Mouse (Mus musculus) CH12.LX (cell line): ENCODE data around the gene Chst2. TPM values are rescaled to one million over a fixed set of nuclear protein-coding genes. Genes with fewer than 3 reads are reported as not detected.

Experiments
- DNase-seq: peaks from one replicate; pipeline ENCODE4 v3.0.0-alpha.2; 2013; ENCODE audit errors: extremely low read depth
- H3K27ac ChIP-seq: 2 replicates; pipeline ENCODE4 v1.5.1; 2012; ENCODE audit warnings: low read depth, mild to moderate bottlenecking, control low read depth, moderate library complexity; ENCODE audit not compliant: insufficient read depth
- H3K27me3 ChIP-seq: replicated peaks from 2 replicates; pipeline ENCODE3; 2012; ENCODE audit warnings: inconsistent platforms
- H3K36me3 ChIP-seq, 2 experiments: replicated peaks in 1 of 2; 2 replicates each; pipeline versions ENCODE3 to v1.6.1; 2012; ENCODE audit warnings: inconsistent platforms in 1 of 2, low read length in 1 of 2, mild to moderate bottlenecking in 1 of 2, mixed read lengths in 1 of 2, moderate library complexity in 1 of 2; ENCODE audit not compliant: control insufficient read depth in 1 of 2, insufficient read depth in 1 of 2
- H3K4me1 ChIP-seq, 2 experiments: 2 replicates each; pipeline ENCODE4 v1.6.1; 2012; ENCODE audit warnings: inconsistent platforms in 1 of 2, moderate library complexity in 1 of 2; ENCODE audit not compliant: insufficient read depth in 2 of 2, control insufficient read depth in 1 of 2
- H3K4me2 ChIP-seq: 2 replicates; pipeline ENCODE4 v1.6.1; 2012; ENCODE audit warnings: low read depth, mild to moderate bottlenecking, control low read depth; ENCODE audit not compliant: poor library complexity, insufficient read depth, severe bottlenecking
- H3K4me3 ChIP-seq, 3 experiments: fragments of 150-350 bp in 1 of 3; sonication (generic) in 1 of 3; replicated peaks in 1 of 3; 2 replicates each; pipeline versions ENCODE3 to v1.5.1; 2011 to 2012; ENCODE audit warnings: low read depth in 2 of 3, low read length in 2 of 3, mild to moderate bottlenecking in 2 of 3, moderate library complexity in 2 of 3, control low read depth in 1 of 3, improper control_type of control experiment in 1 of 3, inconsistent platforms in 1 of 3, mixed read lengths in 1 of 3; ENCODE audit not compliant: poor library complexity in 1 of 3
- H3K79me2 ChIP-seq: replicated peaks from 2 replicates; pipeline ENCODE4 v1.6.1; 2012; ENCODE audit warnings: mild to moderate bottlenecking, moderate library complexity; ENCODE audit not compliant: control insufficient read depth, poor library complexity, insufficient read depth, severe bottlenecking; ENCODE audit errors: extremely low read depth
- H3K9ac ChIP-seq: 2 replicates; pipeline ENCODE4 v1.6.1; 2012; ENCODE audit warnings: low read depth, mild to moderate bottlenecking, control low read depth, moderate library complexity; ENCODE audit not compliant: insufficient read depth
- H3K9me3 ChIP-seq: replicated peaks from 2 replicates; pipeline ENCODE3; 2012; ENCODE audit warnings: low read length, inconsistent platforms, mixed read lengths
- BHLHE40 ChIP-seq: IDR thresholded peaks from 2 replicates; pipeline ENCODE4 v1.6.1; 2011; ENCODE audit warnings: mild to moderate bottlenecking, low read depth, low read length, improper control_type of control experiment
- CHD1 ChIP-seq: IDR thresholded peaks from 2 replicates; pipeline ENCODE4 v1.6.1; 2012; ENCODE audit warnings: low read depth, low read length, improper control_type of control experiment, inconsistent platforms
- CTCF ChIP-seq, 2 experiments: IDR thresholded peaks in 1 of 2; conservative IDR thresholded peaks in 1 of 2; 2 replicates each; pipeline ENCODE4 v1.5.1; 2011 to 2012; ENCODE audit warnings: low read depth in 2 of 2, low read length in 2 of 2, improper control_type of control experiment in 1 of 2, inconsistent platforms in 1 of 2, mild to moderate bottlenecking in 1 of 2, moderate library complexity in 1 of 2
- E2F4 ChIP-seq: IDR thresholded peaks from 2 replicates; pipeline ENCODE4 v1.6.1; 2011; ENCODE audit warnings: low read depth, low read length, improper control_type of control experiment; ENCODE audit not compliant: insufficient replicate concordance
- ELF1 ChIP-seq: IDR thresholded peaks from 2 replicates; pipeline ENCODE4 v1.6.1; 2014; ENCODE audit warnings: low read depth, mild to moderate bottlenecking, inconsistent platforms, low read length, improper control_type of control experiment
- EP300 ChIP-seq: IDR thresholded peaks from 2 replicates; pipeline ENCODE4 v1.6.1; 2011; ENCODE audit warnings: low read length, improper control_type of control experiment
- ETS1 ChIP-seq: conservative IDR thresholded peaks from 2 replicates; pipeline ENCODE4 v1.6.1; 2012; ENCODE audit warnings: low read depth, mild to moderate bottlenecking, inconsistent platforms, low read length, improper control_type of control experiment, moderate library complexity
- GABPA ChIP-seq: IDR thresholded peaks from 2 replicates; pipeline ENCODE4 v1.6.1; 2012; ENCODE audit warnings: low read depth, low read length, improper control_type of control experiment, inconsistent platforms; ENCODE audit not compliant: insufficient replicate concordance
- JUN ChIP-seq: IDR thresholded peaks from 2 replicates; pipeline ENCODE4 v1.6.1; 2011; ENCODE audit warnings: low read depth, mild to moderate bottlenecking, low read length, improper control_type of control experiment, moderate library complexity; ENCODE audit not compliant: insufficient read depth
- JUND ChIP-seq: conservative IDR thresholded peaks from 2 replicates; pipeline ENCODE4 v1.6.1; 2011; ENCODE audit warnings: low read depth, low read length, improper control_type of control experiment
- MAZ ChIP-seq: IDR thresholded peaks from 2 replicates; pipeline ENCODE4 v1.6.1; 2012; ENCODE audit warnings: low read depth, mild to moderate bottlenecking, inconsistent platforms, low read length, improper control_type of control experiment, moderate library complexity
- MEF2A ChIP-seq: IDR thresholded peaks from 2 replicates; pipeline ENCODE4 v1.6.1; 2014; ENCODE audit warnings: low read depth, mild to moderate bottlenecking, inconsistent platforms, low read length, improper control_type of control experiment, borderline replicate concordance
- MXI1 ChIP-seq: IDR thresholded peaks from 2 replicates; pipeline ENCODE4 v1.6.1; 2011; ENCODE audit warnings: mild to moderate bottlenecking, low read depth, low read length, improper control_type of control experiment
- MYC ChIP-seq: IDR thresholded peaks from 2 replicates; pipeline ENCODE4 v1.6.1; 2011; ENCODE audit warnings: low read depth, mild to moderate bottlenecking, improper control_type of control experiment, low read length
- NELFE ChIP-seq: IDR thresholded peaks from 2 replicates; pipeline ENCODE4 v1.6.1; 2011; ENCODE audit warnings: low read depth, low read length, improper control_type of control experiment
- NRF1 ChIP-seq: IDR thresholded peaks from 2 replicates; pipeline ENCODE4 v1.6.1; 2014; ENCODE audit warnings: low read depth, mild to moderate bottlenecking, inconsistent platforms, low read length, improper control_type of control experiment, moderate library complexity
- POLR2A ChIP-seq: IDR thresholded peaks from 2 replicates; pipeline ENCODE4 v1.6.1; 2011; ENCODE audit warnings: low read depth, mild to moderate bottlenecking, improper control_type of control experiment, low read length
- RCOR1 ChIP-seq: conservative IDR thresholded peaks from 2 replicates; pipeline ENCODE4 v1.6.1; 2012; ENCODE audit warnings: low read depth, mild to moderate bottlenecking, inconsistent platforms, low read length, improper control_type of control experiment
- SMC3 ChIP-seq: IDR thresholded peaks from 2 replicates; pipeline ENCODE4 v1.6.1; 2011; ENCODE audit warnings: low read depth, low read length, improper control_type of control experiment
- TBP ChIP-seq: conservative IDR thresholded peaks from 2 replicates; pipeline ENCODE4 v1.6.1; 2011; ENCODE audit warnings: low read depth, low read length, improper control_type of control experiment
- USF2 ChIP-seq: conservative IDR thresholded peaks from 2 replicates; pipeline ENCODE4 v1.6.1; 2011; ENCODE audit warnings: low read depth, low read length, improper control_type of control experiment
- ZC3H11A ChIP-seq: IDR thresholded peaks from 2 replicates; pipeline ENCODE4 v1.6.1; 2012; ENCODE audit warnings: low read depth, mild to moderate bottlenecking, inconsistent platforms, low read length, improper control_type of control experiment
- ZNF384 ChIP-seq: IDR thresholded peaks from 2 replicates; pipeline ENCODE4 v1.6.1; 2012; ENCODE audit warnings: low read depth, low read length, improper control_type of control experiment, inconsistent platforms
- dilution Hi-C: fragments of 300-500 bp; cut with MboI; formaldehyde crosslinking; loops from 2 replicates; pipeline ENCODE4 v1.14.3; 2020; ENCODE audit warnings: low sequenced_read_pairs; ENCODE audit not compliant: extremely low pct_unique_long_range_greater_than_20kb, extremely low pct_ligation_motif_present
- in situ Hi-C: fragments of 300-500 bp; cut with MboI; formaldehyde crosslinking; loops from 3 replicates; pipeline ENCODE4 v1.14.3; 2019; ENCODE audit warnings: low sequenced_read_pairs, low pct_ligation_motif_present, low pct_unique_long_range_greater_than_20kb, mixed read lengths
- polyA plus RNA-seq: library from polyadenylated mRNA; unstranded; fragments of >175 nt; gene quantifications from 2 replicates; pipeline ENCODE4 v1.2.1, GENCODE M21; 2012; ENCODE audit warnings: low read depth; ENCODE audit not compliant: insufficient read length
- total RNA-seq, 2 experiments: library from RNA; depleted of rRNA; stranded (reverse); fragments of 300-350 nt in 1 of 2; fragments of >200 nt in 1 of 2; gene quantifications; 2 replicates each; pipeline ENCODE4 v1.2.3; 2012 to 2014

Chst2 gene
- total and polyA plus RNA-seq, 3 experiments = not detected

- in situ Hi-C loops = no loop called here
- Histone ChIP-seq H3K4me1 (no peaks in the 10 kb centered on the region), H3K9me3 (no peaks in the 10 kb centered on the region), H3K9ac (no peak overlapping the region), H3K79me2 (no peaks in the 10 kb centered on the region), H3K4me3 (no peak overlapping the region), H3K27ac (no peak overlapping the region), H3K36me3 (no peaks in the 10 kb centered on the region), H3K4me2 (no peak overlapping the region), H3K27me3 (no peaks in the 10 kb centered on the region)
- no peak for DNase-seq
- no peak for TF ChIP-seq CTCF (conservative IDR thresholded peaks at IDR 0.05 in 1 of 2, IDR thresholded peaks at IDR 0.05 in 1 of 2; ENCODE audit: low read depth in 2 of 2, low read length in 2 of 2)
- TF ChIP-seq GABPA = no peak
- TF ChIP-seq ELF1 = no peak
- no peak for TF ChIP-seq RCOR1
- no peak for TF ChIP-seq TBP
- TF ChIP-seq USF2 = no peak
- dilution Hi-C loops = no loop called here
Measured at GRCm38 (mm10) chr9:95375966-95376365, 30.6 kb downstream of the Chst2 start.

DNA sequence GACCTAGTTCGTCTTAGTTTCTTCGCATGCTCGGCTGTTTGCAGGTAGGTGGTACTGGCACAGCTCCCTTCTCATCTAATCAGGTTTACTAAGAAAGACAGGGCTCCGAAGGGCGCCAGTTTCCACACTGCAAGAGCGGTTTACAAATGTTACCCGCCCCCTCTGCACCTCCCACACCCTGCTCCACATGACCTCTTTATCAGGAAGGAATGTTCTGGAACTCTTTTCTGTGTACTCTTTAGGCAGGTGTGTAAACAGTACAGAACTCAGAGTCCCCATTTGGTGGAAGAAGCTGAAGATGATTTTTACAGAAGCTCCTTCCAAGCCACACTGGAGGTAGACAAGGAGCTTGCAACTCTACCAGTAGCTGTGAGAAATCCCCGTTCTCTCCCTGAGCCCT lies 31.2 kb downstream of the Chst2 start:
- Histone ChIP-seq H3K4me2 (no peak overlapping the region), H3K9me3 (no peaks in the 10 kb centered on the region), H3K9ac (no peak overlapping the region), H3K4me1 (no peaks in the 10 kb centered on the region), H3K79me2 (no peaks in the 10 kb centered on the region), H3K36me3 (no peaks in the 10 kb centered on the region), H3K4me3 (no peak overlapping the region), H3K27me3 (no peaks in the 10 kb centered on the region), H3K27ac (no peak overlapping the region)
- no peak for TF ChIP-seq ZNF384
- no peak for TF ChIP-seq BHLHE40
- TF ChIP-seq MAZ = no peak
- TF ChIP-seq MXI1 = no peak
- TF ChIP-seq ETS1 = no peak
- TF ChIP-seq CHD1 = no peak
- TF ChIP-seq SMC3 = no peak
- TF ChIP-seq POLR2A = no peak
- no peak for TF ChIP-seq NELFE
- TF ChIP-seq USF2 = no peak
- TF ChIP-seq E2F4 = no peak
- TF ChIP-seq EP300 = no peak
- no peak for TF ChIP-seq ZC3H11A
- no peak for TF ChIP-seq NRF1
- TF ChIP-seq MYC = no peak
- TF ChIP-seq MEF2A = no peak
- TF ChIP-seq JUN = no peak
- no peak for TF ChIP-seq CTCF (conservative IDR thresholded peaks at IDR 0.05 in 1 of 2, IDR thresholded peaks at IDR 0.05 in 1 of 2; ENCODE audit: low read depth in 2 of 2, low read length in 2 of 2)
- TF ChIP-seq JUND = no peak
- TF ChIP-seq RCOR1 = no peak
- in situ Hi-C loops = no loop called here
- dilution Hi-C loops = no loop called here
- no peak for DNase-seq
